Mouse (Mus musculus) heart, postnatal 0 days (tissue): Measurements from ENCODE around the gene Zdhhc19. TPM values are rescaled to one million over a fixed set of nuclear protein-coding genes. Genes with fewer than 3 reads are reported as not detected.
A peak's percentile ranks its signal among the peaks of the same experiment; 100 is the strongest.

Source experiments
- ATAC-seq: fragments of 200-750 bp; cut with Nextera tagmentation; 2 replicates; pipeline ENCODE4 v1.8.0; 2017; ENCODE audit warnings: low read depth, moderate number of reproducible peaks, moderate library complexity; ENCODE audit not compliant: insufficient read depth
- DNase-seq: peaks from one replicate; pipeline ENCODE4 v3.0.0-alpha.2; 2016; ENCODE audit warnings: low spot score
- H3K27ac ChIP-seq: fragments of 300-500 bp; sonication (generic); 2 replicates; pipeline ENCODE4 v1.5.1; 2014; ENCODE audit warnings: low read depth, mild to moderate bottlenecking
- H3K27me3 ChIP-seq: fragments of 300-500 bp; sonication (generic); 2 replicates; pipeline ENCODE4 v1.6.1; 2014; ENCODE audit warnings: low read length, mixed read lengths; ENCODE audit not compliant: control insufficient read depth, insufficient read depth
- H3K36me3 ChIP-seq: fragments of 300-500 bp; sonication (generic); replicated peaks from 2 replicates; pipeline ENCODE4 v1.6.1; 2014; ENCODE audit warnings: low read length, mixed read lengths; ENCODE audit not compliant: control insufficient read depth, insufficient read depth
- H3K4me1 ChIP-seq: fragments of 300-500 bp; sonication (generic); 2 replicates; pipeline ENCODE4 v1.6.1; 2014; ENCODE audit warnings: antibody characterized with exemption; ENCODE audit not compliant: control insufficient read depth, insufficient read depth
- H3K4me2 ChIP-seq: fragments of 300-500 bp; sonication (generic); 2 replicates; pipeline ENCODE4 v1.6.1; 2014; ENCODE audit warnings: low read depth, mild to moderate bottlenecking, low read length, moderate library complexity
- H3K4me3 ChIP-seq: fragments of 300-500 bp; sonication (generic); 2 replicates; pipeline ENCODE4 v1.5.1; 2014; ENCODE audit warnings: low read depth, low read length
- H3K9ac ChIP-seq: fragments of 300-500 bp; sonication (generic); replicated peaks from 2 replicates; pipeline ENCODE4 v1.6.1; 2014; ENCODE audit warnings: low read depth, low read length, mixed read lengths
- H3K9me3 ChIP-seq: fragments of 300-500 bp; sonication (generic); replicated peaks from 2 replicates; pipeline ENCODE4 v1.6.1; 2016; ENCODE audit warnings: low read length; ENCODE audit not compliant: control insufficient read depth
- CTCF ChIP-seq: IDR thresholded peaks from 2 replicates; pipeline ENCODE4 v1.5.1; 2016; ENCODE audit warnings: antibody characterized with exemption, control low read depth, low read depth
- EP300 ChIP-seq: IDR thresholded peaks from 2 replicates; pipeline ENCODE4 v1.6.1; 2016; ENCODE audit warnings: antibody characterized with exemption, low read depth
- WGBS: fragments of 180-500 bp; shearing (Covaris S2); extraction: QIAGEN DNeasy Blood & Tissue Kit; methylation state at CpG from one replicate; pipeline ENCODE4 v1.1.7; 2014; 5-methylcytosine and 5-hydroxymethylcytosine counted together
- polyA plus RNA-seq: library from polyadenylated mRNA; unstranded; fragments of >200 nt; fragmentation: Nextera tagmentation; extraction: Ambion mirVana; gene quantifications from 2 replicates; pipeline ENCODE4 v1.2.1, GENCODE M21; 2015
- total RNA-seq: library from RNA; depleted of rRNA; stranded (reverse); fragments of >200 nt; gene quantifications from 2 replicates; pipeline ENCODE4 v1.2.3, GENCODE M21; 2014; ENCODE audit warnings: low replicate concordance

The Zdhhc19 gene
- total and polyA plus RNA-seq, 2 experiments from 2014 or later, result not detected

DNA sequence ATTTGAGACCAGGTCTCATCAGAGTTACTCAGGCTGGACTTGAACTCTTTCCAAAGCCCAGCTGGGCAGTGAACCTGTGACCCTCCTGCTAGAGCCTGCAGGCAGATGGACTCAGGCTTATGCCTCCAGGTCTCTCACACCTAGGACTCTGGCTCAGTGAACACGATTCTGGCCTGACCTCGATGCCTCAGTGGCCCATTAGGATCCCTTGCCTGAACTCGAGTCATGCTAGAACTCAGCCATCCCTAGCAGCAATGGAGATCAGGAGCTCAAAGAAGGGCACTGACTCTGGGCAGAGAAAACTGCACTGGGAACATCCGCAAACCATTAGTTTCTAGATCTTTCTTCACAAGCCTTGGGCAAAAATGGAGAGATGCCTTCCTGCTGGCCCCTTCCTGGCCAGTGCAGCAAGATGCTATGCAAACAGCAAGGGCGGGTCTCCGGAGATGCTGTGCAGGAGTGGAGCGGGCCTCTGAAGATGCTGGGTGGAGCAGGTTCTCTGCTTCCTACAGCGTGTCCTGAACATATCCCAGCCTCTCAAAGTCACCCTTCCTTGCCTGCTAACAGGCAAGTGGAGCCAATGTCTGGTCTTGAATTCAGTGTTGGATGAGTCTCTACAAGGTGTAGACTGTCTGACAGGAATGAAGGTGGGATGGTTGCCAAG, 15.9 kb downstream of the Zdhhc19 start:
- H3K4me1 ChIP-seq, result peaks cover 29% of the 10 kb centered on the region
- DNase-seq (no peak), ATAC-seq (no peak)
- no peak overlapping the region for H3K9ac ChIP-seq
- 92% methylated on average over 8 of the region's 8 CpGs for WGBS
- TF ChIP-seq CTCF (no peak), EP300 (no peak)
- no peaks in the 10 kb centered on the region for H3K36me3 ChIP-seq
- H3K9me3 ChIP-seq, result no peaks in the 10 kb centered on the region
- no peak overlapping the region for H3K27ac ChIP-seq
- H3K4me2 ChIP-seq, result no peak overlapping the region
- H3K4me3 ChIP-seq, result no peak overlapping the region
- H3K27me3 ChIP-seq, result no peaks in the 10 kb centered on the region

DNA sequence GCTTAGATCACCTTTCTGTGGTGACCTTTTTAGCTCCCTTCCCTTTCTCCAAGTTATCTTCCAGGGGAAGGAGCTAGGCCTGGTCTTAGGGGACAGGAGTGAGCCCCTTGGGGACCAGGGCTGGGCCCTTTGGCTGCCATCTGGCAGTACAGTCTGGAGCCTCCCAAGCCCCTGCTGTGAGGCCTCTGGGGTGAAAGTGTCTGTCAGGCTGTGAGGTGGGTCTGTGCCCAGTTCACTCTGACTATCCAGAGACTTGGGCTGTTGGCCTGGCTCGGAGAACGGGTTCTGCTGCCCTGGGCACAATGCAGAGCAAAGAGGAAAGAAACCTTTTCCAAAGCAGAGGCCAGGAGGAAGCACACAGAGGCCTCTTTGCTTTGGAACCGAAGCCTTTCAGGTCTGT, 16.9 kb downstream of the Zdhhc19 start:
- ATAC-seq, result no peak
- Histone ChIP-seq H3K27me3 (no peaks in the 10 kb centered on the region), H3K9me3 (no peaks in the 10 kb centered on the region), H3K9ac (no peak overlapping the region), H3K4me2 (no peak overlapping the region), H3K4me3 (no peak overlapping the region), H3K36me3 (no peaks in the 10 kb centered on the region), H3K27ac (no peak overlapping the region), H3K4me1 (peaks cover 24% of the 10 kb centered on the region)
- 70% methylated on average over 3 of the region's 3 CpGs for WGBS
- DNase-seq, result no peak
- no peak for TF ChIP-seq EP300
- TF ChIP-seq CTCF, result no peak

DNA sequence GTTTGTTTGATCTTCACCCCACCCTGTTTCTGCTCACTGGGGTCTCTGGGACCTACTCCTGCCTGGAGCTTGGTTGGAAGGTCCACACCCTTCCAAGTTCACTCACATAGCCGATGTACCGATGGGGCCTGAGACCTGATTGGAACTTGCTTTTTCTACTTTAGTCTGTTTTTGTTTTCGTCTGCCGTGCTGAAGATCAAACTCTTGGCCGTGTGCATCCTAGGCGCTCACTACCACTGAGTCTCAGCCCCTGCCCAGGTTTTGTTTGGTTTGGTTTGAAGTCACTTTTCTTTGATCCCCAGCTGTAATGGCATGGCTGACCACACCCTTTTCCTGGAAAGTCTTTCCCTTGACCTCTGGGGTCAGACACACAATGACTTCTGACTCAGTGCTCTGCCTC, 17.3 kb downstream of the Zdhhc19 start:
- Histone ChIP-seq H3K4me2 (no peak overlapping the region), H3K9me3 (no peaks in the 10 kb centered on the region), H3K9ac (no peak overlapping the region), H3K4me3 (no peak overlapping the region), H3K36me3 (no peaks in the 10 kb centered on the region), H3K27me3 (no peaks in the 10 kb centered on the region), H3K27ac (no peak overlapping the region), H3K4me1 (peaks cover 24% of the 10 kb centered on the region)
- DNase-seq, result no peak
- no peak for ATAC-seq
- TF ChIP-seq CTCF (no peak), EP300 (no peak)
- 93% methylated on average over 6 of the region's 6 CpGs for WGBS

DNA sequence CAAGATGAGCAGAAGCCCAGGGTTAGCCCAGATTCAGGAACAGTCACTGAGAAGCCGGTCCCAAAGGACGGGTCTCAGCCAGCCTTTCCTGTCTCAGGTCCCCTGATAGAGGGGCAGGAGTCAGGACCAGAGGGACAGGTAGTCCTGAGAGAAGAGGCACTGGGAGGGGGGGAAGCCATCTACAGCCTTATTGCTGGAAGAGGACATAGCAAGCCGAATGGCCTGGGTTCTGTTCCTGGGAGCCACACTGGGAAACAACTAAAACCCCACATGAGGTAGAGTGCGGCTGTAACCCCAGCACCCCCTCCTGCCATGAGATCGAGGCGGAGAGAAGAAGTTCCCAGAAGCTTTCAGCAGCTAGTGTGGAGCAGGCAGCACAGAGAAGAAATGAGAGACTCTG, 17.9 kb downstream of the Zdhhc19 start:
- Histone ChIP-seq H3K4me2 (no peak overlapping the region), H3K4me1 (peaks cover 23% of the 10 kb centered on the region), H3K9me3 (no peaks in the 10 kb centered on the region), H3K27ac (no peak overlapping the region), H3K27me3 (no peaks in the 10 kb centered on the region), H3K36me3 (no peaks in the 10 kb centered on the region), H3K4me3 (no peak overlapping the region), H3K9ac (no peak overlapping the region)
- ATAC-seq, result no peak
- WGBS, result 89% methylated on average over 6 of the region's 6 CpGs
- no peak for TF ChIP-seq EP300
- TF ChIP-seq CTCF, result no peak
- DNase-seq, result no peak

DNA sequence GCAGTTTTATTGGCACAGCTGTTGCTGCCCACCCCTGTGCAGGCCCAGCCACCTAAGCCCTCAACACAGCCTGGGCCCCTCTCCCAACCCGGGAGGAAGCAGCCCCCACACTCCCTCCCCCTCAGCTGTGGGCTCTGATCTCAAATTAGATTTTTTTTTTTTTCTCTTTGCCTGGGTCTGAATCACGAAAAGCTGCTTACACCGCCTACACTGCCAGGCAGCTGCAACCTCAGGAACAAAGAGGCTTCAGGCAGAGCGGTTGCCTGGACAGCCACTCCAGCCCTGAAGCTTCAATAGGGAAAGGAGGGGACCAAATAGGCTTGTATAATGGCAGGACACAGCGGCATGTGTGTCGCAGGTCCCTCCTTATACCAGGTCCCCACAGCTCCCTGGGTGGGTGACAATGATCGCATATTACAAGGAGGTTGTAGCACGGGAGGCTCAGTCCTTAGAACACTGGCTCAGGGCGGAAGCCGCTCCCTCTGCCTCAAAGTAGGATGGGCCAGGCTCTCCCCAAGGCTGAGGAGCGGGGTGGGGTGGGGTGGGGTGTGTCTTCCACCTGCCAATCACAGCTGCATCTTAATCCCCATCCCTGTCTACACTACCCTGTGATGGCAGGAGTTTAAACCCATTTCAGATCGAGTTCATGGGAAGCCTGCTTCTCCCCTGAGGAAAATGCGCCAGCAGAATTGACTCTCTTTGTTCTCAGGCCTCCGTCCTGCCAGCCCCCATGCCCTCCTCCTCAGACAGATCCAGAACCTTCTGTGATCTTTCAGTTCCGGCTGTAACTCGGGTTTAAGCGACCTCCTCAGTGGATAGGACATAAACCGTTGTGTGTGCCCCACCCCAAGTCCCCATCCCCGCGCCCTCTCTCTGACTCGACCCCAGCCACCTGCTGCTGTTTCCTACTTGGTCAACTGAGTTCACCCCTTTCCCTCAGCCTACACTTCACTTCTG, 20.2 kb downstream of the Zdhhc19 start:
- Histone ChIP-seq H3K4me3 (no peak overlapping the region), H3K27me3 (no peaks in the 10 kb centered on the region), H3K9ac (no peak overlapping the region), H3K9me3 (no peaks in the 10 kb centered on the region), H3K27ac (peak overlapping the region; percentile 49; the same call in 1 of the 2 replicates), H3K4me2 (peak overlapping the region; percentile 17; the same call in 1 of the 2 replicates), H3K4me1 (no peaks in the 10 kb centered on the region), H3K36me3 (no peaks in the 10 kb centered on the region)
- ATAC-seq (no peak), DNase-seq (no peak)
- 48% methylated on average over 21 of the region's 21 CpGs for WGBS
- TF ChIP-seq EP300, result no peak
- no peak for TF ChIP-seq CTCF
